Mouse (Mus musculus): Measurements from ENCODE around the gene Nek7.

GRCm38 (mm10) chr1:138500155-138500554 lies 119.8 kb downstream of the Nek7 start:
- TF ChIP-seq CTCF (IDR thresholded peaks at IDR 0.05; ENCODE audit: control insufficient read depth, insufficient read depth, insufficient replicate concordance, low read depth, low read length): no peak
- TF ChIP-seq POLR2A (IDR thresholded peaks at IDR 0.05; ENCODE audit: control insufficient read depth, low read depth, low read length): no peak

Measured in testis, adult 2 months (tissue).